Mouse (Mus musculus): ENCODE measurements at regions not wholly inside any gene's neighbourhood (a gene's known extent, or its start where the extent isn't known, plus 50 kb on each side); places are given as distances from the start of the nearest gene placed in this dataset.

DNA sequence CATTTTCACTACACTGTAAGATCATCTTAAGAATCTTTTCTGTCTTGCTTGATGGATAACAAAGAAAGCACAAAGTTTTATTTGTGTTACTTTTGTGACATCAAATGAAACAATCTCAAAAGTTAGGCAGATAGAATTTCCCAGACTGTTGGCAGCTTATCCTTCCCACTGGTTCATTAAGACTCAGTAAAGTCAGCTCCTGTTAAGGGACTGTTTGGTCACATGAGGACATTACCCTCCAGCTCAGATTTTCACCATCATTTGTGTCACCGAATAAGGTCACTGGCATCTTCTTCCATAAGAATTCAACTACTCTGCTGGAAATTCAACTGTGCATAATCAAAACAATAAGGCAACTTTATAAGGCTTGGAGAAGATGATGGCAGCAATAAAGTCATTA is 126.3 kb downstream of the Sucnr1 start:
- Histone ChIP-seq H3K4me3 (ENCODE audit: control insufficient read depth, low read depth, low read length) (no peak overlapping the region), H3K27ac (ENCODE audit: control insufficient read depth, insufficient read depth, low read depth, low read length) (no peak overlapping the region), H3K27me3 (ENCODE audit: control insufficient read depth, insufficient read depth, low read length) (no peaks in the 10 kb centered on the region), H3K4me1 (ENCODE audit: control insufficient read depth, insufficient read depth, low read length) (no peaks in the 10 kb centered on the region), H3K36me3 (ENCODE audit: control insufficient read depth, insufficient read depth, low read length) (no peaks in the 10 kb centered on the region)
- TF ChIP-seq CTCF (IDR thresholded peaks at IDR 0.05; ENCODE audit: control insufficient read depth, insufficient read depth, insufficient replicate concordance, low read depth, low read length): no peak
- TF ChIP-seq POLR2A (IDR thresholded peaks at IDR 0.05; ENCODE audit: control insufficient read depth, low read depth, low read length): no peak

DNA sequence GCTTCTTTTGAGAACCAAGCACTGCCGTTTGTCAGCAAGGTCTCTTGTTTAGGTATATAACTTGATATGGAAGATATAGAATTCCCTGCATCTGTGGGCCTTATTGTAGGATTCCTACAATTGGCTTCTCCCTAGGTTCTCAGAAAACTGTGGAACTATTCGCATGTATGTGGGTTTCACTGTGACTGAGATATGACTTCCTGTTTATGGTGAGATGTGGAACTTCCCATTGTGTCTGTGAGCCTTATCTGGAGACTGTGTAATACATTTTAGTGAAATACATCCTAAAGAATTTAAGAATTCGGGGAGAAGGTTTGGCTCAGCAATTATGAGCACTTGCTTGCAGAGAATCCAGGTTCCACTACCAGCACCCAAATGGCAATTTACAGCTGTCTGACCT is 137.3 kb downstream of the Sucnr1 start:
- H3K36me3 ChIP-seq (ENCODE audit: control insufficient read depth, insufficient read depth, low read length): no peaks in the 10 kb centered on the region
- TF ChIP-seq CTCF (IDR thresholded peaks at IDR 0.05; ENCODE audit: control insufficient read depth, insufficient read depth, insufficient replicate concordance, low read depth, low read length): no peak
- TF ChIP-seq POLR2A (IDR thresholded peaks at IDR 0.05; ENCODE audit: control insufficient read depth, low read depth, low read length): no peak
- H3K27me3 ChIP-seq (ENCODE audit: control insufficient read depth, insufficient read depth, low read length): no peaks in the 10 kb centered on the region
- no peak overlapping the region for H3K27ac ChIP-seq (ENCODE audit: control insufficient read depth, insufficient read depth, low read depth, low read length)
- H3K4me1 ChIP-seq (ENCODE audit: control insufficient read depth, insufficient read depth, low read length): no peaks in the 10 kb centered on the region
- H3K4me3 ChIP-seq (ENCODE audit: control insufficient read depth, low read depth, low read length): no peak overlapping the region

DNA sequence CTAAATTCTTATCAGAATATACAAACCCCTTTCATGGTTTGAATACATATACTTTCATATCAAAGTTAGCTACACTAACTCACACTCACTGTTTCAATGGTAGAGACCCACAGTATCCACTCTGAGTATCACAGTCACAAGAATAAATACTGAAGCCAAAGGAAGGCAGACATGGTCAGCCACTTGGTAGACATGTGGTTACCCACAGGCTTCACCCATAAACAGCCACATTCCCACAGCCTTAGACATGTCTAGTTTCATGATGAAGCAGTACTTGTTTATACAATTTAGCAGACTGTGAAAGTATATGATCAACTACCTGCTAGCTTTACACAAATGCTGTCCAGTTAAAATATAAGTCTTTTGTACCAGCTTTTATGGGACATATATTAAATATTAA is 159.0 kb downstream of the Sucnr1 start:
- H3K4me1 ChIP-seq (ENCODE audit: control insufficient read depth, insufficient read depth, low read length): no peaks in the 10 kb centered on the region
- no peak overlapping the region for H3K27ac ChIP-seq (ENCODE audit: control insufficient read depth, insufficient read depth, low read depth, low read length)
- H3K36me3 ChIP-seq (ENCODE audit: control insufficient read depth, insufficient read depth, low read length): no peaks in the 10 kb centered on the region
- TF ChIP-seq POLR2A (IDR thresholded peaks at IDR 0.05; ENCODE audit: control insufficient read depth, low read depth, low read length) (no peak), CTCF (IDR thresholded peaks at IDR 0.05; ENCODE audit: control insufficient read depth, insufficient read depth, insufficient replicate concordance, low read depth, low read length) (no peak)
- no peaks in the 10 kb centered on the region for H3K27me3 ChIP-seq (ENCODE audit: control insufficient read depth, insufficient read depth, low read length)
- H3K4me3 ChIP-seq (ENCODE audit: control insufficient read depth, low read depth, low read length): no peak overlapping the region

- TF ChIP-seq CTCF (IDR thresholded peaks at IDR 0.05; ENCODE audit: control insufficient read depth, insufficient read depth, insufficient replicate concordance, low read depth, low read length): no peak
- TF ChIP-seq POLR2A (IDR thresholded peaks at IDR 0.05; ENCODE audit: control insufficient read depth, low read depth, low read length): no peak
- Histone ChIP-seq H3K4me3 (ENCODE audit: control insufficient read depth, low read depth, low read length) (no peak overlapping the region), H3K36me3 (ENCODE audit: control insufficient read depth, insufficient read depth, low read length) (no peaks in the 10 kb centered on the region), H3K27me3 (ENCODE audit: control insufficient read depth, insufficient read depth, low read length) (no peaks in the 10 kb centered on the region), H3K4me1 (ENCODE audit: control insufficient read depth, insufficient read depth, low read length) (no peaks in the 10 kb centered on the region), H3K27ac (ENCODE audit: control insufficient read depth, insufficient read depth, low read depth, low read length) (no peak overlapping the region)
These were observed 185.2 kb downstream of the Sucnr1 start for GRCm38 (mm10) chr3:60266666-60267415.

GRCm38 (mm10) chr3:60267416-60268174 is 185.9 kb downstream of the Sucnr1 start:
- H3K36me3 ChIP-seq (ENCODE audit: control insufficient read depth, insufficient read depth, low read length): no peaks in the 10 kb centered on the region
- H3K27ac ChIP-seq (ENCODE audit: control insufficient read depth, insufficient read depth, low read depth, low read length): no peak overlapping the region
- TF ChIP-seq POLR2A (IDR thresholded peaks at IDR 0.05; ENCODE audit: control insufficient read depth, low read depth, low read length) (no peak), CTCF (IDR thresholded peaks at IDR 0.05; ENCODE audit: control insufficient read depth, insufficient read depth, insufficient replicate concordance, low read depth, low read length) (no peak)
- no peaks in the 10 kb centered on the region for H3K27me3 ChIP-seq (ENCODE audit: control insufficient read depth, insufficient read depth, low read length)
- no peak overlapping the region for H3K4me3 ChIP-seq (ENCODE audit: control insufficient read depth, low read depth, low read length)
- H3K4me1 ChIP-seq (ENCODE audit: control insufficient read depth, insufficient read depth, low read length): no peaks in the 10 kb centered on the region

- no peaks in the 10 kb centered on the region for H3K36me3 ChIP-seq (ENCODE audit: control insufficient read depth, insufficient read depth, low read length)
- no peak overlapping the region for H3K4me3 ChIP-seq (ENCODE audit: control insufficient read depth, low read depth, low read length)
- TF ChIP-seq CTCF (IDR thresholded peaks at IDR 0.05; ENCODE audit: control insufficient read depth, insufficient read depth, insufficient replicate concordance, low read depth, low read length) (no peak), POLR2A (IDR thresholded peaks at IDR 0.05; ENCODE audit: control insufficient read depth, low read depth, low read length) (no peak)
- H3K4me1 ChIP-seq (ENCODE audit: control insufficient read depth, insufficient read depth, low read length): no peaks in the 10 kb centered on the region
- H3K27me3 ChIP-seq (ENCODE audit: control insufficient read depth, insufficient read depth, low read length): no peaks in the 10 kb centered on the region
- H3K27ac ChIP-seq (ENCODE audit: control insufficient read depth, insufficient read depth, low read depth, low read length): no peak overlapping the region
These were observed 188.8 kb downstream of the Sucnr1 start for GRCm38 (mm10) chr3:60270463-60270862.

- Histone ChIP-seq H3K4me1 (ENCODE audit: control insufficient read depth, insufficient read depth, low read length) (no peaks in the 10 kb centered on the region), H3K27me3 (ENCODE audit: control insufficient read depth, insufficient read depth, low read length) (no peaks in the 10 kb centered on the region), H3K4me3 (ENCODE audit: control insufficient read depth, low read depth, low read length) (no peak overlapping the region), H3K36me3 (ENCODE audit: control insufficient read depth, insufficient read depth, low read length) (no peaks in the 10 kb centered on the region), H3K27ac (ENCODE audit: control insufficient read depth, insufficient read depth, low read depth, low read length) (no peak overlapping the region)
- no peak for TF ChIP-seq POLR2A (IDR thresholded peaks at IDR 0.05; ENCODE audit: control insufficient read depth, low read depth, low read length)
- no peak for TF ChIP-seq CTCF (IDR thresholded peaks at IDR 0.05; ENCODE audit: control insufficient read depth, insufficient read depth, insufficient replicate concordance, low read depth, low read length)
These were observed 192.1 kb downstream of the Sucnr1 start for GRCm38 (mm10) chr3:60273744-60274143.

All from testis, adult 2 months (tissue).